Mouse (Mus musculus) heart, postnatal 10 days (tissue): ENCODE data around the gene Mrpl27. TPM values are rescaled to one million over a fixed set of nuclear protein-coding genes. Genes with fewer than 3 reads are reported as not detected.
"Not testable (repeated sequence)": the region's sequence is repeated elsewhere in the genome, so short reads cannot be mapped to it uniquely, and the experiment has no call there.

Experiments
- DNase-seq, 2 experiments: peaks; one replicate each; pipeline ENCODE4 v3.0.0; 2021
- intact Hi-C: fragments of 180-260 bp; cut with DNase I; formaldehyde crosslinking; loops from one replicate; pipeline ENCODE4 v1.15.1; 2025
- total RNA-seq, 2 experiments: library from RNA; stranded (reverse); gene quantifications; 2 replicates each; pipeline ENCODE4 v1.2.3; 2021

Mrpl27 gene
- 10 to 100 TPM; 76.6 to 77.1 TPM for total RNA-seq

DNA sequence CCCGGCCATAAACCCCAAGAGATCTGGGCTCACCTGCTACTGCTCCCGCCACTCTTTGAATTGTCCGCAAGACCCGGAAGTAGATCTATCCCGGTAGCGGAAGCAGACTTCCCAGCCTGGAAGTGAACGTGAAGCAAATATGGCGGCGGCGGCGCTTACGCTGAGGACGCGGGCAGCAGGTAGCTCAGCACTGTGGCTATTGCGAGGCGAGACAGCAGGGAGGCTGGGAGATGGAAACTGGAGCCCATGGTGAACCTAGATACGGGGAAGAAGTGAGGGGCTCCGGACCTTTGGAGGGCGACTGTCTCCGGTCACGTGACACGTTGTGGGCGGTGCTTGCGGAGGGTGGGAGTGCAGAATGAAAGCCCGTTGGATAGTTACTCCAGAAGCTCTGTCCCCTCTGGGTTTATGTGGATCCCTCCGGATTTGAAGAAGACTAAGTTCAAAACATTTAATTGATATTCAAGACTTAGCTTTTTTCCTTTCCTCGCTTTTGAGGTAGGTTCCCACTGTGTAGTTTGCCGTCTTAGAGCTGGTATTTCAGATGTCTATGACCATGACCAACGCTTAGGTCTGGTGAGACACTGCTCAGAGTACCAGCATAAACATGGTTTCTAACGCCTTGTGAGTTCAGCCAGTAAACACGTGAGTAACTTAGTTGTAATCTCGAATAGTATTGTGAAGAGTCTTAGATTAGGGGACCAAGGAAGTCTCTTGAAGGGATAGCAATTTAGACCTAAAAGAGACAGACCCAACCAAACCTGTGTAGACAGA is at the start of gene Mrpl27, which contains the start of gene Eme1:
TSS of gene Mrpl27 (plus strand) at position 105 of the 774 bp plus-strand sequence.
TSS of gene Eme1 (minus strand) at position 302 of the 774 bp plus-strand sequence.
- intact Hi-C loops = no loop called here
- DNase-seq = peak; percentile 92 to 94

DNA sequence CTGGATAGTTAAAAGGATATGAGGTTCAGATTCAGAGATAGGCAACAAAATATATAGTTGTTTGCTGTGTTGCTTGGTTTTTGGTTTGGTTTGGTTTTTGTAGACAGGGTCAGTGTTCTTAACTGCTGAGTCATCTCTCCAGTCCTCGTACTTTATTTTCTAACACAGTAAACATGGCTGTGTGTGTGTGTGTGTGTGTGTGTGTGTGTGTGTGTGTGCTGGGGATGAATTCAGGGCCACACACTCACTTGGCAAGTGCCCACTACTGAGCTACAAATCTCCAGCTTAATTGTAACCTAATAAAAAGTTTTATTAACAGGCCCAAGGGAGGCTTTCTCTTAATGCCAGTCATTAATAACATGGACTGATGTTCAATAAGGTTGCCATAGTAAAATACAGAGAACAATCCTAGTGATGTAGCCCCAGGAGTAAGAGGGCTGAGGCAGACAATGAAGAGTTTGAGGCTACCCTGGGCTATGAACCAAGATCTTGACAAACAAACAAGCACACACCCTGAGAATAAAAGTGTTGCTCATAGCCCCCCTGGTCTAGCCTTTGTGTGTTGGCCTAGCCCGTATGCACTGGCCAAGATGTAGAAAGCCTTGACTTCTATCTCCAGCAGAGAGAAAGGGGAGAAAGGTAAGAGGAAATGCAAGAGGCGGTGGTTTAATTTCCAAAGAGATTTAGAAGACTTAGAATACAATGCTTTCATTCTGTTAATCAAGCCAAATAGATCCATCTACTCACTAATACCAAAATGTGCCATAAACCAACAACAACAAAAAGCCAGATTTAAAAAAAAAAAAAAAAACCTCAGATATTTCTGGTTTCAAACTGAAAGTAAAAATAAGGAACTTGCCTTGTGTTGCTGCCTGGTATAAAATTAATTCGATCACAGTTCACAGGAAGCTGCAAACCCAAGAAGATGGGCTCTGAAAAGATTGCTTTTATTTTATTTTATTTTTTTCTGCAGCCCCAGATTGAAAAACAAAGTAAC is 42.5 kb upstream of the Mrpl27 start:
- DNase-seq = no peak
- intact Hi-C loops = no loop called here

DNA sequence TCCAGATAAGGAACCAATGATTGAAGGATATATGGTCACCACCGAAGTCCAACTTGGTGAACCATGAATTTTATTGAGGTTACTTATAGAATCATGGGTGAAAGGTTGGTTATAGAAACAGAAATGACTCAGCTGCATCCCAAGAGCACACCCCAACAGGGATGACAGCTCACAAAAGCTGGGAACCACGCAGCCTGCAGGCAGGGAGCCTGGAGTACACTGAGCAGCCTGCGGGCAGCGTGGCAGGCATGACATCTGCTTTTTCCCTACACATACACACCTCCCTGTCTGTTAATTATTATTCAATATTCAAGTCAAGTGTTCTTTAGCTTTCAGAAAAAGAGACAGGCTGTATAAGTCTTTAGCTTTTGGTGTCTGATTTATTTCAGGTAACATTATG is 39.0 kb upstream of the Mrpl27 start:
- no peak for DNase-seq
- intact Hi-C loops = no loop called here

DNA sequence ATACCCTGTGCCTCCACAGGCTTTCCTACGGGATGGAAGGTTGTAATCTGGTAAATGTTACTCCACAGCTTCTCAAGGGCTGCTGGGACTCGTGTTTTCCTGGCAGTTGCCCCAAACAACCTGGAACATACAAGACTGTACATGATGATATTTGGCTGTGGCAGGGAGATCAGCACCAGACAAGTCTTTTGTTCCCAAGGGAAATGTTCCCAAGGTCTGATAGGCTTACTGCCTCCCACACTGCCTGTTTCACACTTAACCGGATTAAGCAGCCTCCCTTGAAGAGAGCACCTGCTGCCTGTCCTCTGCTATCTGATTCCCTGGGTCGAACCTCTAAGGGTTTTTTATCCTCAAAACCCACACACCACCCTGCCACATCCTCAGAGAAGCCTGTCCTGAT is 38.1 kb upstream of the Mrpl27 start:
- DNase-seq = no peak
- intact Hi-C loops = no loop called here

DNA sequence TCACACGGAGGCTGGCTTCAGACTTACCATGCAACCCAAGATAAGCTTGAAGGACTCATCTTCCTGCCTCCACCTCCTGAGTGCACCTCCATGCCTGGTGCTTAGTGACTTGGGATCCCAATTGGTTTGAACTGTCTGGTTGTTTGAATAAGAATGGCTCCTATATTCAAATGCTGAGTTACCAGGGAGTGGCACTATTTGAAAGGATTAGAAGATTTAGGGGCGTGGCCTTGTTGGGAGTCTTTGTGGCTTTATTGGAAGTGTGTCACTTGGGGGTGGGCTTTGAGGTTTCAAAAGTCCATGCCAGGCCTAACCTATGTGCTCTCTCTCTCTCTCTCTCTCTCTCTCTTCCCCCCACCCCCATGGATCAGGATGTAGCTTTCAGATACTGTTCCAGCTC is 35.9 kb upstream of the Mrpl27 start:
- no peak for DNase-seq
- intact Hi-C loops = no loop called here

DNA sequence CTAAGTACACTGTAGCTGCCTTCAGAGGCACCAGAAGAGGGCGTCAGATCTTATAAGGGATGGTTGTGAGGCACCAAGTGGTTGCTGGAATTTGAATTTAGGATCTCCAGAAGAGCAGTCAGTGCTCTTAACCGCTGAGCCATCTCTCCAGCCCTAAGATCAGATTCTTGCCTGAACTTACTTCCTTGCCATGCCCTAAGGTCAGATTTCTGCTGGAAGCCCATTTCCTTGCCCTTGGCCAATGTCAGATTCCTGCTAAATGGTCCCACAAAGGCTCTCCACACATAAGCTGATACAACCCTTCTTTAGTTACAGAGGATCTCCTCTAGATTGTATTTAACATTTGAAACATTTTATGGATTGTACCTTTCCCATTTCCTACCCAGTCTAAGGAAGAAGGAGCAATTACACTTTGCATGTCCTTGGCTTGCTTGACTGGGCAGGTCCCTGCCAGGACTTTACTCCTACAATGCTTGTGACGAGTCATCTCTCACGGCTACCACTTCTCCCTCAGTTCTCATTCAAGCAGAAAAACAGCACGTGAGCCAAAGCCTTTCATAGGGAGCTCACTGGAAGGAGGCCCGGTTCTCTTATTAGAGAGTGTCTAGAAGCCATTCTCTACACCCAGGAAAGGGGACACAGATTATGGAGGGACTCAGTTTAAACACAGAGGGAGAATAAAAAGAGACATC is 32.7 kb upstream of the Mrpl27 start:
- DNase-seq = no peak
- intact Hi-C loops = no loop called here

DNA sequence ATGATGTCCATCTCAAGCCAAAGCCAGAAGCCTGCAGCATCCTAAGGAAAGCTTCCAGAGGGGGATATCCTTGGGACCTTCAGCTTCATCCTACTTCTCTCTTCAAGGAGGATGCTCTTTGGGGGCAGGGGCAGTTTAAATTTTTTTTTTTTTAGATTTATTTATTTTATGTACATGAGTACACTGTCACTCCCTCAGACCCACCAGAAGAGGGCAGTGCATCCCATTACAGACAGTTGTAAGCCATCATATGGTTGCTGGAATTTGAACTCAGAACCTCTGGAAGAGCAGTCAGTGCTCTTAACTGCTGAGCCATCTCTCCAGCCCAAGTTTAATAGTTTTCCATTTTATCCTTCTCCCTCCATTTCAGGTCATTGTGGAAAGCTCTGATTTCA is 32.1 kb upstream of the Mrpl27 start:
- DNase-seq = no peak
- intact Hi-C loops = no loop called here

DNA sequence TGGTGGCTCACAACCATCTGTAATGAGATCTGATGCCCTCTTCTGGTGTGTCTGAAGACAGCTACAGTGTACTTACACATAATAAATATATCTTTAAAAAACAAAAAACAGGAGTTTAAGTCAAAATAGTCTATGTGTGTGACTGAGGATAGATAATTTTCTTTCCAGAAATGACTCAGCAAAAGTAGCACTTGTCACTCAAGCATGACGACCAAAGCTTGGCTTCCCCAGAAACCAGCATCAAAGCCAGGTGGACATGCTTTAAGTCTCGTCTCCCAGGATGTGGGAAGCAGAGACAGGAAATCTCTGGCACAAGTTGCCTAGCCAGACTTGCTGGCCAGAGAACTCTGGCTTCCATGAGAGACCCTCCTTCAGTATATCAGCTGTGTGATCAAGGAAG is 31.4 kb upstream of the Mrpl27 start:
- no peak for DNase-seq
- intact Hi-C loops = no loop called here

DNA sequence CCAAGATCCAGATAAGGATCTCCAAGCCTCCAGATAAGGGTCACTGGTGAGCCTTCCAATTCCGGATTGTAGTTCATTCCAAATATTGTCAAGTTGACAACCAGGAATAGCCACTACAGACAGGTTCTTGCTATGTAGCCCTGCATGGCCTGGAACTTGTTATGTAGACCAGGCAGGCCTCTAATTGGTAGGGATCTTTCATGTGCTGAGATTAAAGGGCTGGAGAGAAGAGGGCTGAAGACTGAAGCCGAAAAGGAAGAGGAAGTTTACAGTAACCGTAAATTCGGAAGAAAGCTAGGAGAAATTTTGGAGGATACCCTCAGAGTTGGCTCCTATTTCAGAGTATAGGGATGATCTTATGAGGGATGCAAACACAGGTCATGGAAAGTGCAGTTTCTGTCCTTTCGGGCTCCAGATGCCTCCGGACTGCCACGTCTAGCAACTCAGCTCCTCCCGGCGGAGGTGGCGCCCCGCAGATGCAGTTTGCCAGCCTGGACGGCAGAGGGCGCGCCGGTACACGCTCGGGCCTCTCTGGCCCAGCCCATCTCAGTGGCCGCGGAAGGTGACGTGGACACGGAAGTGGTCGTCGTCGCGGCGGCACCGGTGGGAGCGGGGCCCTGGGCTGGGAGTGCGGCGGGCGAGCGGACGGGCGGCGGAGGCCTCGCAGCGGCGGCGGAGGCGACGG is 24.2 kb upstream of the Mrpl27 start, which contains the start of gene Lrrc59:
TSS of gene Lrrc59 (plus strand) at position 569 of the 685 bp plus-strand sequence.
- DNase-seq = peak; percentile 97
- intact Hi-C loops = no loop called here

DNA sequence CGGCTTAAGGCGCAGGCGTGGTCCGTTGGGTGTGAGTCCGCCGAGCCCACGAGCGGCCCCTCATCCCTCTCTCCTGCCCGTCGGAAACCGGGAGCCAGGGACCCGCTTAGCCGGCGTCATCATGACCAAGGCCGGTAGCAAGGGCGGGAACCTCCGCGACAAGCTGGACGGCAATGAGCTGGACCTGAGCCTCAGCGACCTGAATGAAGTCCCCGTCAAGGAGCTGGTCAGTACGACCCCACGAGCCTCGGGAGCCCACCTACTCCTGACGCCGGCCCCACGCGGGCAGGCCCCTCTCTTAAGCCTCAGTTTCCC is 23.7 kb upstream of the Mrpl27 start:
- DNase-seq = no peak
- intact Hi-C loops = loop anchor here (5.0 kb wide), 1 partner anchor 87 kb away; no protein-coding TSS in a partner anchor

DNA sequence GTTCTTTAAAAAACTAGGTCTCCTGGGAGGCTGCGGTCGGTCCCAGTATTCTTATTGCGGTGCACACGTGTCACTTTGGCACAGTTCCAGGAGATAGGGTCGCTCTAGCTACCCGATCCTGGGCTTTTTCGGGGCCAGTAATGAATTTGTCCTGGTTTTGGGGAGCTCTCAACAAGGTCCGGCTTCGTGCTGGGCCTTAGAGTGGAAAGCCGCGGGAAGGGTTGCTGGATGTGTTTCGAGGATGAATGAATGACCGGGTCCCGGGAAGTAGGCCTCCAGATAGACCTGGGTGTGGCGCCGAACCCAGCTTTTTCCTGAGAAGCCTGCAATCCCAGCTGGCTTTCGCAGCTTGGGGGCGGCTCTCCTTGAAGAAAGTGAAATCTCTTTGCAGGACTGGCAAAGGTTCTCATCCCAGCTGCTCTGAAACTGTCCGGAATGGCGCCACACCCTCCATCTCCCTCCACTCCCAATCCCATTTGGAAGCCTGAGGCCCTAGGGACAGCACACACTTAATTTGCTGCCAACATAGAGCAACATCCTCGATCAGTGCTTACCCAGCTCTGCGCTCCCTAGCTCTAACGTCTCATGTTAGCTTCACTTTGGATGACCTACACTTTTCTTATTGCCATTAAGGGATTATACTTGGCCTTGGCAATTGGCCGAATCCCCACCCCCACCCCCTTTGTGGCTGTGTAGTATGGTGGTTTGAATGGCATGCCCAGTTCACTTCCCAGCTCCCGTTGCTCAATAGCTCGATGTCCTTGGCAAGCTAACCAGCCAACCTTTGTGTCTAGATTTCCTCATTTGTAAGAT is 23.2 kb upstream of the Mrpl27 start:
- peak; percentile 66 to 69 for DNase-seq
- intact Hi-C loops = loop anchor here (5.0 kb wide), 1 partner anchor 87 kb away; no protein-coding TSS in a partner anchor

DNA sequence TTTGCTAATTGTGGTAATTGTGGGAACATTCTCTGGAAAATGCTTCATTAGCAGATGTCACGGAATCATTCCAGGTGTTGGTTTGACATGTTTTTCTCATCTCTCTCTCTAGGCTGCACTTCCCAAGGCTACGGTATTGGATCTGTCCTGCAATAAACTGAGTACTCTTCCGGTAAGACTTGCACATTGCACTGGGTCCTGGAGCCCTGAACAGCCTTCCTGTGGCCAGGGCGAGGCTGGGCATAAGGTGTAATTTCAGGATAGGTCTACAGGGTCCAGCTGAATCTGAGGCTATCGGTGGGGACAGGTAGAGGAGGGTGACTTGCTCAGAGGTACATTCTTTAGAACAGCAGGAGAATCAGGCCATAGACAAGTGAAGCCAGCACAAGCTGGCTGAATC is 21.6 kb upstream of the Mrpl27 start:
- DNase-seq = no peak
- intact Hi-C loops = loop anchor here (5.0 kb wide), 1 partner anchor 85 kb away; no protein-coding TSS in a partner anchor

DNA sequence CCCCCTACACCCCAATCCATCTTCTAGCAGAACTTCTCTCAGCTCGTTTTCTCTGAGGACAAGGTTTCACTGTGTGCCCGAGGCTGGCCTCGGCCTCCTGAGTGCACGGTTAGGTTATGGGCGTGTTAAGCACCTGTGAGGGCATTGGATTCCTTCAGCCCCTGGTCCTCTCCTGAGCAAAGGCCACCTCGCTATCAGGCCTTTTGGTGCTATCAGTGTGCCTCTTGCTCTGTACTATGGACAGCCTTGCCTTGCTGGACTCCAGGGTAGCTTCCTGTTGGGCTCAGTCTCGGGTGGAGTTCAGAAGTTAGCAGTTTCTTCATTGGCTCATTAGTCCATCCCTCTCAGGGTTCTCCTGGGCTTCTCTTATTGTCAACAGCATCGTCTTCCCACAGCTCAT is 20.6 kb upstream of the Mrpl27 start:
- no peak for DNase-seq
- intact Hi-C loops = loop anchor here (5.0 kb wide), 1 partner anchor 84 kb away; no protein-coding TSS in a partner anchor

DNA sequence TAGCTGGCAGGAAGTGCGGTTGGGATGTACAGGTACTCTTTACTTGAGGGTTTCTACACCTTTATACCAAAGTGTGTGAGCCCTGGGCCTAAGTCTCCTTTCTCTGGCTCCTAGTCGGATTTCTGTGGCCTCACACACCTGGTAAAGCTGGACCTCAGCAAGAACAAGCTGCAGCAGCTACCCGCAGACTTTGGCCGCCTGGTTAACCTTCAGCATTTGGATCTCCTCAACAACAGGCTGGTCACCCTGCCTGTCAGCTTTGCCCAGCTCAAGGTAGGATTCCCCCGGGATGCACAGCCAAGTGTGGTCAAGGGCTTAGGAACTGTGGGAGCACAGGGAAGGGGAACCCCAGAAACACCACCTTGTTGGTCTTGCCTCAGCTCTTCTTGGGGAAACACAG is 19.1 kb upstream of the Mrpl27 start:
- intact Hi-C loops = loop anchor here (5.0 kb wide), 1 partner anchor 83 kb away; no protein-coding TSS in a partner anchor
- DNase-seq = no peak

DNA sequence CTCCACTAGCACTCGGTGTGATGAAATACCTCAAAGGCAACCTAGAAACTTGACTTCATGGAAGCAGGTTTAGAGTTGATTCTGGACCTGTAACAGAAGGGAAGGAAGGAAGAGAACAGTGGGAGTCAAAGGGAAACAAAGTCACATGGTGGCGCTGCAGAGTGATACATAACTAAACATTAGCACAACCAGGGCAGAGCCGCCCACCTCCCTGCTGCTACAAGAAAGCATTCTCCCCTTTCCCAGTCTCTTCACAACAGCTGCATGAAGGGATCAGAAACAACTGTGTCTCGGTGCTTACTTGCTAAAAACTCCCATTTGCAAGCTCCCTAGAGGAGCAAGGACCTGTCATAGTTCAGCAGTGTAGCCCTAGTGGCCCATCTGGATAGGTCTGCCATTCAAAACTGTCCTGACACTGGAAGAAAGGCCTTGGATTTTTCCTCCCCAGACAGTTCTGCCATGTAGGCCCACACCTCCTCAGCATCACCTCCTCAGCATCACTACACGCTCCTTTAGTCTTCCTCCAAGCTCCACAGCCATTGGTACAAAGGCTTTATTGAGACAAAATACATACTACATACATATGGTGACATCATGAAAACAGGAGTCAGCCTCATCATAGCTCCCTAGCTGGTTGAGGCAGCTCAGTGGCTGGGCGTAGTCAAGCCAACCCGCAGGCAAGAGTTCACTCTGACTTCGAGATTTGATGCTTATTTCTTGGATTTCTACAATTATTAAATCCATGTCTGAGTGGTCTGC is 8.9 kb upstream of the Mrpl27 start:
- intact Hi-C loops = no loop called here
- no peak for DNase-seq

DNA sequence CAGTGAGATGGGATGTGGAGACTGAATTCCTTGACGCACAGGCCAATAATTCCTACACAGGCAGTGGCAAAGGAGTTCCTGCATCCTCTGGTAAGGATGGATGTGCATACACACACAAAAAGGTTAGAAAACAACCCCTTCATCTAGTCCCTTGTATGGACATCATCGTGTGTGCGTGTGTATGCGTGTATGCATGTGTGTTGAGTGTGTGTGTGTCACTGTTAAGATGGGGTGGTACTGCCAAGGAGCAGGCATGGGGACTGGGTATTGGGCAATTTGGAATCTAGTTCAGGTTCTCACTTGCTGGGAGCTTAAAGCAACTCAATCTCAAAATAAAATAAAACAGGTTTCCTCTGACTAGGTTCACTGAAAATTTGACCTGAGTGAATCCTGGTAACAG is 7.1 kb upstream of the Mrpl27 start:
- no peak for DNase-seq
- intact Hi-C loops = no loop called here

DNA sequence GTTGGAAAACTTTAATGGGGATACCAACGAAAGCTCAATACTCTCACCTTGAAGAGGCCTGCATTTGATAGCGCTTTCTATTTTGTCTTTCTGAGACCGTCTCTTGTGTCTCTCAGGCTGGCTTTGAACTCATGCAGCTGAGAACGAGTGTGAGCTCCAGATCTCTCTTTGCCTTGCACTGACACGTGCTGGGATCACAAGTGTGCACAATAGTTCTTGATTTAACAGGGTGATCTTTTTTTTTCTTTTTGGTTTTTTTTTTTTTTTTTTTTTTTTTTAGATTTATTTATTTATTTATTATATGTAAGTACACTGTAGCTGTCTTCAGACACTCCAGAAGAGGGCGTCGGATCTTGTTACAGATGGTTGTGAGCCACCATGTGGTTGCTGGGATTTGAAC is 2.3 kb upstream of the Mrpl27 start:
- DNase-seq, intact Hi-C loops: not testable (repeated sequence)

DNA sequence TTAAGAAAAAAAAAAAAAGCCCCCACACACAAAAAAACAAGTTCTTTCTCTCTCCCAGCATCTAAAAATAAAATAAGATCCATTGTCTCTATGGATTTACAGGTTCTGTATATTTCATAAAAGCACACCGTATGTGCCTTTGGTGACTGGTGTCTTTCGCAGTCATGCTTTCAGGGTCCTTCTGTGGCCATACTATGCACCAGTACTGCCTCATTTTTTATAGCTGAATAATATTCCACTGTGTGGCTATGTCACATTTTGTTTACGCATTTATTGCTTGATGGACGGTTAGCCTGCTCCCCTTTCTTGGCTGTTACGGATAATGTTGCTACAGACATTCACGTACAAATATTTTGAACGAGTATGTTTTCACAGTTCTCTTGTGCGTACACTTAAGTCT is 594 bp upstream of the Mrpl27 start:
- no peak for DNase-seq
- intact Hi-C loops = no loop called here

DNA sequence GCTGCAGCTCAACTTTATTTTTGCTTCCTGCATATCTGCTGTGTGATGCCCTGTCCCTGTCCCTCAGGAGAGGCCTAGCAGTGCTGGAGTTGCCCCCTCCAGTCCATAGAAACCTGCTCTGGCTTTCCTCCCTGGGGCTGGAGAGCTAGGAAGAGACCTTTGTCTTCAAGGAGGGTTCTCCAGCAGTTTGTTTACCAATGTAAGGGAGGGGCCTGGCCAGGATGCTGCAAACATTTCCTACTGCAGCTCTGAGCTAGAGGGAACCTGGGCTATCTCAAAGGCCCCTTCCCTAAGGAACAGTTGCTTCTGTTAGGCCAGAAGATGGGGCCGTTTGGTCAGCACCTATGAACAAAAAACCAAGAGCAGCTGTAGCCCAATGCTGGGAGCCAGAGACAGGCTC is 7.8 kb downstream of the Mrpl27 start:
- DNase-seq = no peak
- intact Hi-C loops = no loop called here
